Mouse (Mus musculus) cerebral cortex, adult 2 months (tissue): ENCODE results near the gene 4930442H23Rik.

Source experiments
- WGBS: fragments of 180-500 bp; shearing (Covaris S2); methylation state at CpG from one replicate; pipeline ENCODE4 v1.1.7; 2018; 5-methylcytosine and 5-hydroxymethylcytosine counted together

Gene 4930442H23Rik

GRCm38 (mm10) chr10:81183805-81184204, at the start of gene 4930442H23Rik:
TSS of gene 4930442H23Rik (minus strand) at chr10:81183849.
- 79% methylated on average over 5 of the region's 5 CpGs for WGBS

- 3% methylated on average over 28 of the region's 28 CpGs for WGBS
These were observed 49.6 kb upstream of the 4930442H23Rik start for GRCm38 (mm10) chr10:81233226-81233585.

GRCm38 (mm10) chr10:81232580-81233225, 49.1 kb upstream of the 4930442H23Rik start, which contains the start of gene Zfr2:
TSS of gene Zfr2 (plus strand) at chr10:81233155.
- WGBS = 8% methylated on average over 29 of the region's 29 CpGs

GRCm38 (mm10) chr10:81231436-81231835, 47.8 kb upstream of the 4930442H23Rik start:
- 32% methylated on average over 7 of the region's 7 CpGs for WGBS

GRCm38 (mm10) chr10:81230438-81231332, 47.0 kb upstream of the 4930442H23Rik start, which contains the start of gene Atcay:
TSS of gene Atcay (minus strand) at chr10:81230833.
- 4% methylated on average over 27 of the region's 27 CpGs for WGBS

GRCm38 (mm10) chr10:81229735-81230437, 46.2 kb upstream of the 4930442H23Rik start:
- WGBS = 5% methylated on average over 20 of the region's 20 CpGs

GRCm38 (mm10) chr10:81223731-81224130, 40.1 kb upstream of the 4930442H23Rik start:
- 70% methylated on average over 2 of the region's 2 CpGs for WGBS

- 78% methylated on average over 5 of the region's 5 CpGs for WGBS
These were observed 37.9 kb upstream of the 4930442H23Rik start for GRCm38 (mm10) chr10:81221402-81222015.

GRCm38 (mm10) chr10:81217964-81218363, 34.3 kb upstream of the 4930442H23Rik start:
- WGBS = 26% methylated on average over 7 of the region's 7 CpGs

GRCm38 (mm10) chr10:81217267-81217666, 33.6 kb upstream of the 4930442H23Rik start:
- 21% methylated on average over 1 of the region's 1 CpGs for WGBS

- WGBS = 84% methylated on average over 6 of the region's 6 CpGs
These were observed 33.2 kb upstream of the 4930442H23Rik start for GRCm38 (mm10) chr10:81216810-81217209.

GRCm38 (mm10) chr10:81216260-81216659, 32.6 kb upstream of the 4930442H23Rik start:
- WGBS = 79% methylated on average over 6 of the region's 6 CpGs

- WGBS = 97% methylated on average over 5 of the region's 5 CpGs
These were observed 26.5 kb upstream of the 4930442H23Rik start for GRCm38 (mm10) chr10:81210154-81210553.

GRCm38 (mm10) chr10:81204137-81204536, 20.5 kb upstream of the 4930442H23Rik start:
- 59% methylated on average over 4 of the region's 4 CpGs for WGBS

GRCm38 (mm10) chr10:81202978-81203720, 19.5 kb upstream of the 4930442H23Rik start:
- 68% methylated on average over 8 of the region's 8 CpGs for WGBS

GRCm38 (mm10) chr10:81201807-81202758, 18.4 kb upstream of the 4930442H23Rik start, which contains the start of gene Nmrk2:
TSS of gene Nmrk2 (minus strand) at chr10:81202051.
- 60% methylated on average over 13 of the region's 13 CpGs for whole genome bisulfite sequencing

- 82% methylated on average over 20 of the region's 20 CpGs for whole genome bisulfite sequencing
These were observed 17.1 kb upstream of the 4930442H23Rik start for GRCm38 (mm10) chr10:81200605-81201287.

- 89% methylated on average over 13 of the region's 13 CpGs for WGBS
These were observed 16.5 kb upstream of the 4930442H23Rik start for GRCm38 (mm10) chr10:81200141-81200540.

GRCm38 (mm10) chr10:81198990-81199389, 15.3 kb upstream of the 4930442H23Rik start:
- 86% methylated on average over 6 of the region's 6 CpGs for WGBS
